Mouse (Mus musculus): ENCODE results near the gene Epha8. TPM values are rescaled to one million over a fixed set of nuclear protein-coding genes. Genes with fewer than 3 reads are reported as not detected.

Epha8 gene
- total RNA-seq, 2 experiments from 2014 or later = 21.6 to 23.0 TPM

- intact Hi-C loops (cut with DNase I) = no loop called here
- no peak for DNase-seq
Observed at GRCm38 (mm10) chr4:136911211-136911646, 45.4 kb downstream of the Epha8 start.

GRCm38 (mm10) chr4:136907809-136908208, 48.8 kb downstream of the Epha8 start:
- intact Hi-C loops (cut with DNase I) = loop anchor here (5.0 kb wide), 1 partner anchor 74 kb away; no protein-coding TSS in a partner anchor

DNA sequence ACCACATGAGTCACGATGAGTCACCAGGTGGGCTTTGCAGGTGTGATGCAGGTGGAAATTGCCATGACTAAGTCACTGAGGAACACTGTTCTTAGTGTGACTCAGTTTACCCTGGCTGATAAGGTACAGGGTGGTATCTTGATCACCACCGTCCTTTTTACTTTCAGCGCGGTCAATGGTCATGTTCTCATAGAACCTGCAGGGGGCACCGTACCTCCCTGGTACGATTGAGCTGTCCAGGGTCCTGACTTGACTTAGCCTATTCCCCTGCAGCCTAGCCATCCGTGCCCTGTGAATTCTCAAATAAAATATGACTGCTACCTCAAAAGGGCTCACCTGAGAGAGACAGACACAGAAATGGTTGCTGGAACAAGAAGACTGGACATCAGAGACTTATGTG, 49.6 kb downstream of the Epha8 start:
- peak; percentile 58 for DNase-seq

More at GRCm38 (mm10) chr4:136907809-136908208, 48.8 kb downstream of the Epha8 start:
- no peak for DNase-seq

DNA sequence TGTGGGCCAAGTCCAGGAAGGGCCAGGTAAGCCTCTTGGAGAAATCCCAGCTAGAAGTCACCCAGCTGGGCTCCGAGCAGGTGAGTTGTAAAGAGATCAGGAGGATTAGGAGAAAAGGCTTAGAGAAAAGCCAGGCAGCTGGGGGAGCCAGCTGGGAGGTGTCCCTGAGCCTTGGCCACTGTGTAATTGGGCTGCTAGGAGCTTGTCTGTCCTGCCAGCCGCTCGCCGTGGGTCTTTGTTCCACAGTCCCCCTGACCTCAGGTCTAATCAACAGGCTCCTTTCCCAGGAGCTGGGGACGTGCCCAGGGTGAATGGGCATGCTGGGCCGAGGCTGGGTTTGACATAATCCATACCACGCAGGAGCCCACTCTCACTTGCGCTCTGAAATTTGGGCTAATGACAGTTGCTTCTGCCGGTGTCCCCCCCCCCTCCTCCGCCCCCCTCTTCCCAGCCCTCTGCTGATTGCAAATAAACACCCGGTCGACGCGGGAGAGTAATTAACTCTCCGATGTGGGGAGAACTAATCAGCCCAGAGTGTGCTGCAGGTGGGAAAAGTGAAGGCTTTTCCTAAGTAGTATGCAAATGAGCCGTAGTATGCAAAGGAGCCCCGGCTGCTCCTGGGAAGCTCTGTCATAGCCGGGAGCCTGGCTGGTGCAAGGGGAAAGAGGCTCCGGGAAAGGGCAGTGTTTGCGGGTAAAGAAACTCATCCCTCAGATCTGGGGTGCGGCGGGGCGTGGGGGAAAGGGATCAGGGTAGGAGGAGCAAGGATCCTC, 51.7 kb downstream of the Epha8 start:
- intact Hi-C loops (cut with DNase I) = loop anchor here (5.0 kb wide), 1 partner anchor 77 kb away; no protein-coding TSS in a partner anchor

More for the DNA sequence above, 49.6 kb downstream of the Epha8 start:
- intact Hi-C loops (cut with DNase I) = loop anchor here (5.0 kb wide), 1 partner anchor 75 kb away; no protein-coding TSS in a partner anchor

DNA sequence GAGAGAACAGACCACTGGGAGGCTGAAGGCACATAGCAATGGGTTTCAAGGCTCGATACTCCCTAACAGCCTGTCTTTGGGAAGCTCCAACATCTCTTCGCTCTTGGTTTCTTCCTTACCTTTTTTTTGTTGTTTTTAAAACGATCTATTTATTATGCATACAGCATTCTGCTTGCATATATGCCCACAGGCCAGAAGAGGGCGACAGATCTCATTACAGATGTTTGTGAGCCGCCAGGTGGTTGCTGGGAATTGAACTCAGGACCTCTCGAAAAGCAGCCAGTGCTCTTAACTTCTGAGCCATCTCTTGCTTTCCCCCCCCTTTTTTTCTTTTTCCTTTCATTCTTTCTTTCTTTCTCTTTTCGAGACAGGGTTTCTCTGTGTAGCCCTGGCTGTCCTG, 57.5 kb downstream of the Epha8 start:
- no peak for DNase-seq
- intact Hi-C loops (cut with DNase I) = loop anchor here (10.0 kb wide), 1 partner anchor 406 kb away; no protein-coding TSS in a partner anchor

More for the DNA sequence above, 51.7 kb downstream of the Epha8 start:
- peak; percentile 56 for DNase-seq

DNA sequence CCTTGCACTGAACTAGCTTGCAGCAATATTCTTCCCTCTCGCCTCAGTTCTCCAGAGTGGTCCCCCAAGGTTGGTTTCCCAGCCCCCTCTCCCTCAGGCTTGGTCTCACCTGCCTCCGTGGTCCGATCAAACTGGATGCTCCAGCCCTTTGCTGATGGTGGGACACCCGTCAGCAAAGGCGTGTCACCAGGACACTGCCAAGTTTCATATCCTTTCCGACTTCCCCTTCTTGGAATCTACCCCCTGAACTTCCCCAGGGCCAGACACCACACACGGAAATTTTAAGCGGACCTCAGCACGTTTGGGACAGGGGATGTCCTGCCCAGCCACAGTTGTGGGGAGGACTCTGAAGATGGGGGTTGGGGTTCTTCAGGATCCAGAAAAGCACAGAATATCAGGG, 58.0 kb downstream of the Epha8 start, which contains the start of gene C1qa:
TSS of gene C1qa (minus strand) at position 167 of the 400 bp plus-strand sequence.
- intact Hi-C loops (cut with DNase I) = loop anchor here (10.0 kb wide), 1 partner anchor 406 kb away; no protein-coding TSS in a partner anchor
- DNase-seq = no peak

DNA sequence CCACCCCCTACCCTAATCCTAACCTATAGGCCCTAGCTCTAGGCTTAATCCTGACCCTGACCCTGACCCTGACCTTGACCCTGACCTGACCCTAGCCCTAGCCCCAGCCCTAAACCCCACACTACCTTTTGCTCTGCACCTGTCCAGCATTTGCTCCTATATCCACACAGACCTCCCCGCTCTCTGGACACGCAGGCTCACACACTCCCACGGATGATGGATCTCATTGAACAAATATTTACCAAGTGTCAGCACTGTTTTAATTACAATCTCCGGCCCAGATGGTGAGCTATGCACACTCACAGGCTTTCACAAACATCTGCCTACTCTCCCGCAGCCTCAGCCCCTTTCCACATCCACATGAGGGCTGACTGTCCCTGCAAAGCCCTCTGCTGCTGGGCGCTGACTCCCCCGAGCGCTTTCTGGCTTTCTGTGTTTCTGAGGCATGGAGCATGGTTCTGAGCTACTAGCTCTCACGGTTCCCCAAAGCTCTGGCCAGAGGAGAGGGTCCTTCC, 58.5 kb downstream of the Epha8 start:
- intact Hi-C loops (cut with DNase I) = loop anchor here (10.0 kb wide), 1 partner anchor 407 kb away; no protein-coding TSS in a partner anchor

GRCm38 (mm10) chr4:136896461-136896860, 60.2 kb downstream of the Epha8 start:
- intact Hi-C loops (cut with DNase I) = loop anchor here (10.0 kb wide), 1 partner anchor 408 kb away; no protein-coding TSS in a partner anchor
- no peak for DNase-seq

More for the DNA sequence above, 58.5 kb downstream of the Epha8 start:
- DNase-seq = no peak

DNA sequence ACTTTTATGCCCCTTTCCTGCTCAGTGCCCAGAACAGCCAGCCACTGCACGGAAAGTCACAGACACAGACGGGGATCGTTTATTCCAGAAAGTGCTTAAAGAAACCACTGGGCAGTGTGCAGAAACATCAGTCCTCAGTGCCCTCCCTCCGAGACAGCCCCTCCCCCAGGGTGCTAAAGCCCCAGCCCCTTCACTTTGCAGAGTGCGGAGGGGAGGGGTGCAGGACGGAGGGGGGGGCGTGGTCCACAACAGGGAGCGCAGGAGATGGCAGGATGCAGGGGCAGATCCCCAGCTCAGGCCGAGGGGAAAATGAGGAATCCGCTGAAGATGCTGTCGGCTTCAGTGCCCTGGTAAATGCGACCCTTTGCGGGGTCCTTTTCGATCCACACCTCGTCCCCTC, 60.8 kb downstream of the Epha8 start:
- DNase-seq = no peak
- intact Hi-C loops (cut with DNase I) = loop anchor here (2.0 to 10.0 kb wide), 2 partner anchors 177 to 409 kb away; no protein-coding TSS in a partner anchor

DNA sequence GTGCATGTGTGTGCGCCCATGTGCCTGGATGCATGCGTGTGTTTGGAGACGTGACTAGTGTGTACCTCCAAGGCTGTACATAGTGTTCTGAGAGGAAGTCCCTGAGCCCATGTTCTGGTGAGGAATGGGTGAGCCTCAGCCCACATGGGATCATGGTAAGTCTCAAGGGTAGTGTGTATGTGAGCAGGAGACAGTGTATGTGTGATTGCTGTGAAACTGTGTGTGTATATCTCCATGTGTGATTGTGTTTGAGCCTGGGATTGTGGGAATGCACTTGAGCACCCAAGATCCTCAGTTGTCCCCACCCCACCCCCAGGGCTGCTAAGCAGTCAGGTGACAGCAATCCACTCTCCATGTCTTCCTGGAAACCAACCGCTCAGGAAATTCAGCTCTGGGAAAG, 61.8 kb downstream of the Epha8 start:
- DNase-seq = no peak
- intact Hi-C loops (cut with DNase I) = loop anchor here (2.0 to 10.0 kb wide), 3 partner anchors 82 to 410 kb away; no protein-coding TSS in a partner anchor

- peak; percentile 74 for DNase-seq
- intact Hi-C loops (cut with DNase I) = loop anchor here (2.0 to 10.0 kb wide), 3 partner anchors 83 to 411 kb away; no protein-coding TSS in a partner anchor
Observed at GRCm38 (mm10) chr4:136893691-136894543, 62.7 kb downstream of the Epha8 start.

DNA sequence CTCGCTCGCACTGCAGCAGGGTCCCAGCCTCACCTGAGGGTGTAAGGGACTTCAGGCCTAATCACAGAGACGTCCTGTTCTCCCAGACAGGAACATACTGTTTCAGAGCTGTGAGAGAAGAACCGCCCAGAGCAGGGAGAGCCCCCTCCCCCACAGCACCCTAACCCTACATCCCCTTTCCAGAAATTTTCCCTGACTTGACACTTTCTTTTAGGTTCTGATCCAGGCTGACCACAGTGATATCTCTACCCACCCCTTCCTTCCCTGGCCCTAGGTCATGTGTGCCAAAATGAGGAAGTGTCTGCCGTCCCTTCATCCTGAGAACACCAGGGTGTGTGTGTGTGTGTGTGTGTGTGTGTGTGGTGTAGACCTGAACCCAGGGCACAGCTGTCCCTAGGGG, 63.8 kb downstream of the Epha8 start, which contains the start of gene C1qc:
TSS of gene C1qc (minus strand) at position 255 of the 400 bp plus-strand sequence.
- intact Hi-C loops (cut with DNase I) = loop anchor here (5.0 to 10.0 kb wide), 2 partner anchors 84 to 412 kb away; no protein-coding TSS in a partner anchor
- DNase-seq = no peak

GRCm38 (mm10) chr4:136892371-136892770, 64.2 kb downstream of the Epha8 start:
- intact Hi-C loops (cut with DNase I) = loop anchor here (5.0 to 10.0 kb wide), 2 partner anchors 85 to 412 kb away; no protein-coding TSS in a partner anchor
- DNase-seq = no peak

DNA sequence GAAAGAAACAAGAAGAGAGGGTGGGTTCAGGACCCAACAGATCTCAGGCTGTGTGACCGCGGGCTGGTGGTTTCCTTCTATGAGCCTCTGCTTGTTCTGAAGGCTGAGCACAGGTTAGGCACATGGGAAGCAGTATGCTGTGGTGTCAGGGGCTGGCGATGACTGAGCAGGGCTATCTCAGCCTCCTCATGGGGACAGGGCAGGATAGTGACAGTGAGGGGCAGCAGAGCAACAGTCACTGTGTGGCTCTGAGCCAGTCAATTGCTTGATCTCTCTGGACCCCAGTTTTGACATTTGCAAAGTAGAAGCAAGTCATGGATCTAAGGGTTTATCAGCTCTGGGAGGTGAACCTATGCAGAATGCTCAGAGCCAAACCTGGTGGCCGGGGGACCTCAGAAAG, 65.5 kb downstream of the Epha8 start:
- intact Hi-C loops (cut with DNase I) = loop anchor here (5.0 to 10.0 kb wide), 2 partner anchors 86 to 414 kb away; no protein-coding TSS in a partner anchor
- DNase-seq = no peak

- no peak for DNase-seq
- intact Hi-C loops (cut with DNase I) = loop anchor here (5.0 to 10.0 kb wide), 2 partner anchors 87 to 415 kb away; no protein-coding TSS in a partner anchor
Observed at GRCm38 (mm10) chr4:136889981-136890380, 66.6 kb downstream of the Epha8 start.

- DNase-seq = no peak
- intact Hi-C loops (cut with DNase I) = no loop called here
Observed at GRCm38 (mm10) chr4:136887714-136888113, 68.9 kb downstream of the Epha8 start.

- DNase-seq = no peak
- intact Hi-C loops (cut with DNase I) = no loop called here
Observed at GRCm38 (mm10) chr4:136886101-136886500, 70.5 kb downstream of the Epha8 start, which contains the start of gene C1qb. C1qb (minus strand) TSS chr4:136886187.

Data from left cerebral cortex, postnatal 4 days (tissue).